Mouse (Mus musculus) neural tube, embryonic 15.5 days (tissue): ENCODE measurements around the gene Cwf19l1. TPM values are rescaled to one million over a fixed set of nuclear protein-coding genes. Genes with fewer than 3 reads are reported as not detected.
"Not testable (repeated sequence)": the region's sequence is repeated elsewhere in the genome, so short reads cannot be mapped to it uniquely, and the experiment has no call there.

ENCODE experiments used
- ATAC-seq: fragments of 200-750 bp; cut with Nextera tagmentation; 2 replicates; pipeline ENCODE4 v1.8.0; 2017; ENCODE audit warnings: mild to moderate bottlenecking, moderate TSS enrichment, moderate library complexity; ENCODE audit not compliant: low FRiP score
- H3K27ac ChIP-seq: fragments of 300-500 bp; sonication (generic); replicated peaks from 2 replicates; pipeline ENCODE4 v1.5.1; 2015; ENCODE audit warnings: mild to moderate bottlenecking, inconsistent platforms
- H3K27me3 ChIP-seq: fragments of 300-500 bp; sonication (generic); replicated peaks from 2 replicates; pipeline ENCODE4 v1.6.1; 2015; ENCODE audit warnings: inconsistent platforms
- H3K36me3 ChIP-seq: fragments of 300-500 bp; sonication (generic); 2 replicates; pipeline ENCODE4 v1.6.1; 2015; ENCODE audit warnings: inconsistent platforms
- H3K4me1 ChIP-seq: fragments of 300-500 bp; sonication (generic); 2 replicates; pipeline ENCODE4 v1.6.1; 2015; ENCODE audit warnings: inconsistent platforms
- H3K4me2 ChIP-seq: fragments of 300-500 bp; sonication (generic); 2 replicates; pipeline ENCODE4 v1.6.1; 2015; ENCODE audit warnings: inconsistent platforms, mild to moderate bottlenecking, moderate library complexity
- H3K4me3 ChIP-seq: fragments of 300-500 bp; sonication (generic); replicated peaks from 2 replicates; pipeline ENCODE4 v1.5.1; 2015; ENCODE audit warnings: mild to moderate bottlenecking, inconsistent platforms
- H3K9ac ChIP-seq: fragments of 300-500 bp; sonication (generic); replicated peaks from 2 replicates; pipeline ENCODE4 v1.6.1; 2015; ENCODE audit warnings: mild to moderate bottlenecking, inconsistent platforms
- H3K9me3 ChIP-seq: fragments of 300-500 bp; sonication (generic); replicated peaks from 2 replicates; pipeline ENCODE4 v1.6.1; 2016; ENCODE audit warnings: inconsistent platforms
- whole genome bisulfite sequencing: fragments of 180-500 bp; shearing (Covaris S2); methylation state at CpG from one replicate; pipeline ENCODE4 v1.1.7; 2015; ENCODE audit warnings: mixed read lengths; 5-methylcytosine and 5-hydroxymethylcytosine counted together
- polyA plus RNA-seq: library from polyadenylated mRNA; unstranded; fragments of >200 nt; fragmentation: Nextera tagmentation; extraction: Ambion mirVana; gene quantifications from 2 replicates; pipeline ENCODE4 v1.2.1, GENCODE M21; 2015

The Cwf19l1 gene
- polyA plus RNA-seq, 1 experiment from 2014 or later, result 29.8 TPM

DNA sequence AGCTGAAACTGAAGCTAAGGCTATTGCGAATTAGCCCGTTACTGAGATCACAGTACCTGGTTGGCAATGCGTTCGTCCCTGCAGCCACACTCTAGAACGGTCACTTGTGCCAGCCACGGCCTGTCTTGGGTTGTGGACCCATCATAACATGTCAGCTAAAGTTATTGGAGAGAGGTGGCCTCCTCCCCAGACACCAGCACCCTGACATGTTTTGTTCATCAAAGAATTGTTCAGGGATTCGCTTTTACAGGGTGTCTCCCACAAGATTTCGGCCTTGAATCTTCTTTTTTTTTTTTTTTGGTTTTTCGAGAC, 10.8 kb upstream of the Cwf19l1 start:
- peak overlapping the region; percentile 77 for H3K9ac ChIP-seq
- H3K4me1 ChIP-seq, result peaks cover 21% of the 10 kb centered on the region
- H3K27ac ChIP-seq, result peak overlapping the region; percentile 77
- peaks cover 12% of the 10 kb centered on the region for H3K27me3 ChIP-seq
- peak; percentile 67 for ATAC-seq
- WGBS, result 65% methylated on average over 9 of the region's 9 CpGs
- no peaks in the 10 kb centered on the region for H3K9me3 ChIP-seq
- H3K4me2 ChIP-seq, result peak overlapping the region; percentile 77
- peaks cover 23% of the 10 kb centered on the region for H3K36me3 ChIP-seq
- H3K4me3 ChIP-seq, result peak overlapping the region; percentile 73

- no peaks in the 10 kb centered on the region for H3K9me3 ChIP-seq
- peaks cover 21% of the 10 kb centered on the region for H3K4me1 ChIP-seq
- H3K9ac ChIP-seq, result peak within 1 kb of the TSS; percentile 77
- ATAC-seq, result peak; percentile 93
- peak within 1 kb of the TSS; percentile 73 for H3K4me3 ChIP-seq
- H3K27ac ChIP-seq, result peak within 1 kb of the TSS; percentile 77
- H3K36me3 ChIP-seq, result peaks cover 28% of the 10 kb centered on the region
- H3K27me3 ChIP-seq, result peaks cover 12% of the 10 kb centered on the region
- WGBS, result 2% methylated on average over 46 of the region's 46 CpGs
- H3K4me2 ChIP-seq, result peak within 1 kb of the TSS; percentile 77
Observed at GRCm38 (mm10) chr19:44145702-44146567, 10.3 kb upstream of the Cwf19l1 start, which contains the start of gene Bloc1s2. Bloc1s2 (minus strand) TSS chr19:44146446.

GRCm38 (mm10) chr19:44144366-44144765, 8.7 kb upstream of the Cwf19l1 start:
- Histone ChIP-seq H3K9me3 (no peaks in the 10 kb centered on the region), H3K36me3 (peaks cover 40% of the 10 kb centered on the region), H3K27ac (no peak overlapping the region), H3K4me3 (no peak overlapping the region), H3K27me3 (peaks cover 9% of the 10 kb centered on the region), H3K4me2 (no peak overlapping the region), H3K9ac (no peak overlapping the region), H3K4me1 (peaks cover 21% of the 10 kb centered on the region)
- no peak for ATAC-seq
- 93% methylated on average over 9 of the region's 9 CpGs for WGBS

DNA sequence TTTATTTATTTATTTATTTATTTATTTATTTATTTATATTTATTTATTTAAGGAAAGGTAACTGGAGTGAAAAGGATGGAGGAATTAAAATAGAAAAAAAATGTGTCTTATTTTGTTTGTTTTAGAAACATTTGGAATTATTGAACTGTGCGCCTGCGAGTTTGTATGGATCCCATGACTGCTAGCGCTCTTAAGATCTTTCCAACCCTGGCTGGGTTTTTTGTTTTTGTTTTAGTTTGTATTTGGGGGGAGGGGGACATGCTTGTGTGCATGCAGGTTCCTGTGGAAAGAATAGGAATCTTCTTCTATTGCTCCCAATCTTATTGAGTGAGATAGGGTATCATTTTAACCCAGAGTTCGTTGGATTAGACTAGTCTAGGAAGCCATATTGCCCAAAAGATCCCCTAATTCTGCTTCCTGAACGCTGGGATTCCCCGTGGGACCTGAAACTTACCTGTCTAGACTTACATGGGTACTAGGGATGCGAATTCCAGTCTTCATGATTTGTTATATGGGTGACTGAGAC, 347 bp upstream of the Cwf19l1 start:
- Histone ChIP-seq H3K27me3 (no peaks in the 10 kb centered on the region), H3K27ac (peak overlapping the region; percentile 65), H3K9me3 (no peaks in the 10 kb centered on the region), H3K9ac (no peak overlapping the region), H3K4me3 (peak overlapping the region; percentile 66), H3K4me2 (peak overlapping the region; percentile 61), H3K4me1 (peaks cover 14% of the 10 kb centered on the region), H3K36me3 (peaks cover 38% of the 10 kb centered on the region)
- peak; percentile 46 for ATAC-seq
- 31% methylated on average over 7 of the region's 7 CpGs for WGBS

DNA sequence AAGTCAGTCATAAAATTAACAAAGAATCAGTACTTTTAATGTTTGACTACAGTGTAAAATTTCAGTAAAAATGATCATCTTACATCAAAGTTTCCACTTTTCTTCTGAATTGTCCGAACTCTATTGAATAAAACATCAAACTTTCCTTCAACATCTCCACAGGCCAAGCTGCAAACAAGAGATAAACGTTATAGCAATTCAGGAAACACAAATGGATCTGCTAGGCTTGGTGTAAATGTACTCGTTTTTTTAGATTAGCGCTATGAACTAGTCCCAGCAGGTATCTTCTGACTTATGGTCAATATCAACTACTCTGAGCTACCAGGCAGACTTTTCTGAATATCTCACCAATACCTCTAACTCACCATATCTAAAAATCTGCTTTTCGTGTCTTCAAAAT, 2.8 kb downstream of the Cwf19l1 start:
- peaks cover 41% of the 10 kb centered on the region for H3K36me3 ChIP-seq
- 95% methylated on average over 5 of the region's 5 CpGs for WGBS

DNA sequence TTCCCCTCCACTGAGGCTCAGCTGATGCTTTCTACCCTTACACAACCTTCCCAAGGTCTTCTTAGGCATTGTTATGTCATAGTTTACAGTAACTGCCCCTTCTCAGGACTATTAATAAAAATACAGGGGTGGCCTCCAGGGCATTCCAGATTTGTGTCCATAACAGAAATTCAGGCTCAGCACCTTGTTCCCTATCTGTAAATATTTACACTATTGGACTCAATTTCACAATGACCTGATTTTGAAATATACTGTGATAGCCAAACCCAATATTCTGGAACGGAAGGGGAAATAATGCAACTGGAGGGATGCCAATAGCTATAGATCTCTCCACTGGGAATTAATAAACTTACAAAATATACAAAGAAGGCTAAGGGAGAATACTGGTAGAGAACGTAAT, 7.1 kb downstream of the Cwf19l1 start:
- Histone ChIP-seq H3K4me2 (no peak overlapping the region), H3K4me1 (no peaks in the 10 kb centered on the region), H3K9ac (no peak overlapping the region), H3K27me3 (no peaks in the 10 kb centered on the region), H3K36me3 (peaks cover 77% of the 10 kb centered on the region), H3K4me3 (no peak overlapping the region), H3K27ac (no peak overlapping the region), H3K9me3 (no peaks in the 10 kb centered on the region)
- WGBS, result 83% methylated on average over 2 of the region's 2 CpGs
- no peak for ATAC-seq

More for the DNA sequence above, 2.8 kb downstream of the Cwf19l1 start:
- H3K4me1 ChIP-seq, result peaks cover 14% of the 10 kb centered on the region
- H3K4me3 ChIP-seq, result no peak overlapping the region
- no peak overlapping the region for H3K27ac ChIP-seq
- H3K27me3 ChIP-seq, result no peaks in the 10 kb centered on the region
- no peak overlapping the region for H3K4me2 ChIP-seq
- H3K9ac ChIP-seq, result no peak overlapping the region
- H3K9me3 ChIP-seq, result no peaks in the 10 kb centered on the region
- no peak for ATAC-seq

DNA sequence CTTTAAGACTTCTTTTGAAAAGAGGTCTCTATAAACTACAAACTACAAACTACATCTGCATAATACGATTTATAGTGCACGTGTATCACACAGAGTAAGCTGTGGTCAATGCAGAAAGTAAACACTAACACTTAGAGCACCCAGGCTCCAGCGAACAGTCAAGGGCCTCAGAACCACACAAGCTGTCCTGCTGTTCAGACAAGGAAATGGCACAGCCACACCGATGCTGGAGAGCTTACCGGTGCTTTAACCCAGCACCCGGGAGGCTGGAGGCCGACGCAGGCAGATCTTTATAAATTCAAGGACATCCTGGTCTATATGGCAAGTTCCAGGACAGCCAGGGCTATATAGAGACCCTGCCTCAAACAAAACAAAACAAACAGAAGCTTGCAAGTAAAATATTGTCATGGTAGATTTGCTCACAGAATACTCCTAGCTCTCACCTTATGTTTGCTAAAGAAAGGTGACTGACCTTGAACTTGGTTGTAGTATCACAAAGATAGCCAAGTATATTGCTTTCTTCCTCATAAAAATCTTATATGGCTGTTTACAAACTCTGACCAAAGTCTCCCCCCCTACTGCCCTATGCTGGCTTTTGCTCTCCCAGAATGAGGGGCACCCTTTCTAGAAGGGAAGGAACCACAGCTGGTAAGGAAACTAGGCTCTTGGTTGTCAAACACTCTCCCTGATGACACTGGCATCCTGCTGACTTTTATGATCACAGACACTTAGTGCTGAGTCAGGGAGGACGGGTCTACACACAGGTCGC, 7.8 kb downstream of the Cwf19l1 start:
- no peaks in the 10 kb centered on the region for H3K4me1 ChIP-seq
- peaks cover 84% of the 10 kb centered on the region for H3K36me3 ChIP-seq
- no peak overlapping the region for H3K4me2 ChIP-seq
- H3K4me3 ChIP-seq, result no peak overlapping the region
- no peak overlapping the region for H3K9ac ChIP-seq
- ATAC-seq, result no peak
- no peaks in the 10 kb centered on the region for H3K9me3 ChIP-seq
- H3K27me3 ChIP-seq, result no peaks in the 10 kb centered on the region
- WGBS, result 87% methylated on average over 10 of the region's 10 CpGs
- H3K27ac ChIP-seq, result no peak overlapping the region

- Histone ChIP-seq H3K9ac (no peak overlapping the region), H3K27me3 (no peaks in the 10 kb centered on the region), H3K4me2 (no peak overlapping the region), H3K4me1 (no peaks in the 10 kb centered on the region), H3K27ac (no peak overlapping the region), H3K9me3 (no peaks in the 10 kb centered on the region), H3K4me3 (no peak overlapping the region), H3K36me3 (peaks cover 75% of the 10 kb centered on the region)
- no peak for ATAC-seq
- 96% methylated on average over 7 of the region's 7 CpGs for WGBS
Observed at GRCm38 (mm10) chr19:44121137-44121536, 14.5 kb downstream of the Cwf19l1 start.

GRCm38 (mm10) chr19:44120686-44121085, 15.0 kb downstream of the Cwf19l1 start:
- not testable (repeated sequence) for H3K4me2 ChIP-seq, H3K9ac ChIP-seq, H3K9me3 ChIP-seq, H3K27ac ChIP-seq, H3K4me3 ChIP-seq, H3K4me1 ChIP-seq, ATAC-seq, H3K27me3 ChIP-seq
- 94% methylated on average over 8 of the region's 9 CpGs for WGBS
- H3K36me3 ChIP-seq, result peaks cover 74% of the 10 kb centered on the region

- ATAC-seq, result no peak
- Histone ChIP-seq H3K9ac (no peak overlapping the region), H3K27me3 (no peaks in the 10 kb centered on the region), H3K27ac (no peak overlapping the region), H3K4me1 (no peaks in the 10 kb centered on the region), H3K4me2 (no peak overlapping the region), H3K4me3 (no peak overlapping the region), H3K9me3 (no peaks in the 10 kb centered on the region), H3K36me3 (peaks cover 69% of the 10 kb centered on the region)
Observed at GRCm38 (mm10) chr19:44117793-44118192, 17.9 kb downstream of the Cwf19l1 start.

DNA sequence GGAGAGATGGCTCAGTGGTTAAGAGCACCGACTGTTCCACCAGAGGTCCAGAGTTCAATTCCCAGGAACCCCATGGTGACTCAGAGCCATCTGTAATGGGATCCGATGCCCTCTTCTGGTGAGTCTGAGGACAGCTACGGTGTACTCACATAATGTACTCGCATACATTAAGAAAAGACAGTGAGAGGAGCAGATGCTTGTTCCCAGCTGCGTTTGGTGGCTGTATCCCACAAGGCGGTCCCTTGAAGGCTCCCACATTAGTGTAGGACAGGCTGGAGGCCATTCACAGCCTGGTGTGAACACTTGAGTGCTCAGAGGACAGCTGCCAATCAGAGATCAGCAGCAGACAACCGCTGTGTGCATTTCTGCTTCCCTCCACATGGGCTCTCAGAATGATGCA, 24.0 kb downstream of the Cwf19l1 start:
- Histone ChIP-seq H3K27me3 (no peaks in the 10 kb centered on the region), H3K36me3 (peaks cover 51% of the 10 kb centered on the region), H3K9ac (no peak overlapping the region), H3K4me1 (peaks cover 11% of the 10 kb centered on the region), H3K27ac (no peak overlapping the region), H3K4me2 (no peak overlapping the region), H3K4me3 (no peak overlapping the region), H3K9me3 (no peaks in the 10 kb centered on the region)
- WGBS, result 50% methylated on average over 7 of the region's 7 CpGs
- no peak for ATAC-seq

- H3K4me3 ChIP-seq, result no peak overlapping the region
- H3K9me3 ChIP-seq, result no peaks in the 10 kb centered on the region
- no peak overlapping the region for H3K27ac ChIP-seq
- H3K9ac ChIP-seq, result no peak overlapping the region
- no peak for ATAC-seq
- H3K27me3 ChIP-seq, result no peaks in the 10 kb centered on the region
- WGBS, result 89% methylated on average over 9 of the region's 9 CpGs
- H3K4me1 ChIP-seq, result peaks cover 25% of the 10 kb centered on the region
- peaks cover 51% of the 10 kb centered on the region for H3K36me3 ChIP-seq
- no peak overlapping the region for H3K4me2 ChIP-seq
Observed at GRCm38 (mm10) chr19:44110356-44110755, 25.3 kb downstream of the Cwf19l1 start.
